Mouse (Mus musculus) stomach, embryonic 16.5 days (tissue): Measurements from ENCODE around the gene Insc. TPM values are rescaled to one million over a fixed set of nuclear protein-coding genes. Genes with fewer than 3 reads are reported as not detected.

ENCODE experiments used
- ATAC-seq: fragments of 200-750 bp; cut with Nextera tagmentation; 2 replicates; pipeline ENCODE4 v1.8.0; 2017; ENCODE audit warnings: moderate number of reproducible peaks, moderate TSS enrichment; ENCODE audit not compliant: insufficient read depth, low FRiP score
- H3K27ac ChIP-seq: fragments of 300-500 bp; sonication (generic); 2 replicates; pipeline ENCODE4 v1.5.1; 2014; ENCODE audit warnings: low read length
- H3K27me3 ChIP-seq: fragments of 300-500 bp; sonication (generic); 2 replicates; pipeline ENCODE4 v1.6.1; 2014; ENCODE audit warnings: low read length, control low read depth, mixed read lengths; ENCODE audit not compliant: control insufficient read depth, insufficient read depth
- H3K36me3 ChIP-seq: fragments of 300-500 bp; sonication (generic); 2 replicates; pipeline ENCODE4 v1.6.1; 2014; ENCODE audit warnings: low read length; ENCODE audit not compliant: control insufficient read depth, insufficient read depth
- H3K4me1 ChIP-seq: fragments of 300-500 bp; sonication (generic); 2 replicates; pipeline ENCODE4 v1.6.1; 2014; ENCODE audit warnings: low read length, control low read depth, mixed read lengths; ENCODE audit not compliant: control insufficient read depth, insufficient read depth
- H3K4me2 ChIP-seq: fragments of 300-500 bp; sonication (generic); 2 replicates; pipeline ENCODE4 v1.6.1; 2014; ENCODE audit warnings: low read depth, low read length, mixed read lengths
- H3K4me3 ChIP-seq: fragments of 300-500 bp; sonication (generic); replicated peaks from 2 replicates; pipeline ENCODE4 v1.5.1; 2014; ENCODE audit warnings: mild to moderate bottlenecking, low read length
- H3K9ac ChIP-seq: fragments of 300-500 bp; sonication (generic); 2 replicates; pipeline ENCODE4 v1.6.1; 2014; ENCODE audit warnings: low read length
- H3K9me3 ChIP-seq: fragments of 300-500 bp; sonication (generic); replicated peaks from 2 replicates; pipeline ENCODE4 v1.6.1; 2016; ENCODE audit warnings: low read length, control low read depth; ENCODE audit not compliant: control insufficient read depth
- WGBS: fragments of 180-500 bp; shearing (Covaris S2); extraction: QIAGEN DNeasy Blood & Tissue Kit; methylation state at CpG from one replicate; pipeline ENCODE4 v1.1.7; 2014; 5-methylcytosine and 5-hydroxymethylcytosine counted together
- polyA plus RNA-seq: library from polyadenylated mRNA; unstranded; fragments of >200 nt; fragmentation: Nextera tagmentation; extraction: Ambion mirVana; gene quantifications from 2 replicates; pipeline ENCODE4 v1.2.1, GENCODE M21; 2015

The Insc gene
- polyA plus RNA-seq, 1 experiment from 2014 or later: 29.6 TPM

DNA sequence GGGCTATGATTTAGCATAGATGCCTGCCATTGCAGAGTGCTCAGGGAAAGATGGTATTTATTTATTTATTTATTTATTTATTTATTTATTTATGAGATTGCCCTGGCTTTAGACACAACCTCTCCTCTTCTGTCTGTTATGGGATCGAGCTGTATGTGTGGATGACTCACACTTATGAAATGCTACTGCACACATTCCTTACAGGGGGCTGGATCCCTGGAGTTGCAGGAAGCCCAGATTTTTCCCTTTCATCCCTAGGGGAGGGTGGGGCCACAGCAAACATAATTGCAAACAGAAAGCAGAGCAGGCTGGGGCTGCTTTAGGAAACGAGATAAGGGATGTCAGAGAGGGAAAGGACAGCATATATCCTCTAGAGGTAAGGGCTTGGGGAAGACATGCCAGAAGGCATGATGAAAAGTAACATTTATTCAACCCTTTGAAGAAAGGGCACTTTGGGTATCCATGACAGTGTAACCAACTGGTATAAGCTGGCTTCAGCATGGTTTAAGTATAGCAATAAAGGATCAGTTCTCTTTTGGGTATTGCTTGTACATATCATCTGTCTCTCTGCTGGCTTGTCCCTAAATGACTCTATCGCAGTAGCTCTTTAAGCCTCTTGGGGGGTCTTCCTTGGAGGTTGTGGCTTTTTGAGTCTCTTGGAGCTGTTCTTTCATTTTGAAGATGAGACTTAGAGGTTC lies 130.0 kb downstream of the Insc start:
- Histone ChIP-seq H3K4me3 (no peak overlapping the region), H3K9ac (no peak overlapping the region), H3K27me3 (no peaks in the 10 kb centered on the region), H3K36me3 (no peaks in the 10 kb centered on the region), H3K27ac (no peak overlapping the region), H3K4me2 (no peak overlapping the region), H3K9me3 (no peaks in the 10 kb centered on the region), H3K4me1 (peaks cover 3% of the 10 kb centered on the region; the same call in 1 of the 2 replicates)
- ATAC-seq: peak; percentile 77; the same call in 1 of the 2 replicates
- WGBS: 26% methylated on average over 3 of the region's 3 CpGs

DNA sequence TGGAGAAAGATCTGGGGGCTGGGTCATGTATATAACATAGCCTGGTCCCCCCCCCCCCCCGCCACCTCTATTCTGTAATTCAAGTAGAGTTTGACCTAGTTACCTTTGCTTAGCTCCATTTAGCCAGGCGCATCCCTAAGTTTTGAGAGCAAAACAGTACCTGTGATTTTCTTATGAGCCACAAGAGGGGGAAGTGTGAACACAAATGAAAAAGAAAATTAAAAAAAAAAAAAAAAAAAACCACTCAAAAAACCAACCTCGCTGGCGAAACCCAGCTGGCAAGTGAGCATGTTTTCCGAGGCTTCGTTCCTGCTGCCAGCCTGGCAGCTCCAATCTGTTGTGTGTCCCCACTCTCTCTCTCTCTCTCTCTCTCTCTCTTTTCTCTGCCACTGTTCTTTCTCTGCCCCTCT lies 130.5 kb downstream of the Insc start:
- Histone ChIP-seq H3K9ac (peak overlapping the region; percentile 58; the same call in 1 of the 2 replicates), H3K36me3 (no peaks in the 10 kb centered on the region), H3K4me1 (peaks cover 3% of the 10 kb centered on the region; the same call in 1 of the 2 replicates), H3K4me3 (0 out of 2 replicates have a peak overlapping the region, but pooled peaks have one; percentile 16), H3K27me3 (no peaks in the 10 kb centered on the region), H3K4me2 (peak overlapping the region; percentile 41; the same call in 1 of the 2 replicates), H3K27ac (no peak overlapping the region), H3K9me3 (no peaks in the 10 kb centered on the region)
- 16% methylated on average over 6 of the region's 6 CpGs for WGBS
- no peak for ATAC-seq

- ATAC-seq: no peak
- Histone ChIP-seq H3K4me3 (no peak overlapping the region), H3K36me3 (no peaks in the 10 kb centered on the region), H3K27ac (no peak overlapping the region), H3K27me3 (no peaks in the 10 kb centered on the region), H3K9ac (no peak overlapping the region), H3K4me2 (no peak overlapping the region), H3K4me1 (peaks cover 3% of the 10 kb centered on the region; the same call in 1 of the 2 replicates), H3K9me3 (no peaks in the 10 kb centered on the region)
- WGBS: 76% methylated on average over 2 of the region's 2 CpGs
Measured at GRCm38 (mm10) chr7:114874579-114874978, 131.1 kb downstream of the Insc start.

- Histone ChIP-seq H3K9ac (no peak overlapping the region), H3K4me3 (no peak overlapping the region), H3K27me3 (no peaks in the 10 kb centered on the region), H3K36me3 (no peaks in the 10 kb centered on the region), H3K27ac (no peak overlapping the region), H3K9me3 (no peaks in the 10 kb centered on the region), H3K4me2 (no peak overlapping the region), H3K4me1 (no peaks in the 10 kb centered on the region)
- 91% methylated on average over 2 of the region's 2 CpGs for WGBS
- ATAC-seq: no peak
Measured at GRCm38 (mm10) chr7:114883602-114884001, 140.1 kb downstream of the Insc start.

DNA sequence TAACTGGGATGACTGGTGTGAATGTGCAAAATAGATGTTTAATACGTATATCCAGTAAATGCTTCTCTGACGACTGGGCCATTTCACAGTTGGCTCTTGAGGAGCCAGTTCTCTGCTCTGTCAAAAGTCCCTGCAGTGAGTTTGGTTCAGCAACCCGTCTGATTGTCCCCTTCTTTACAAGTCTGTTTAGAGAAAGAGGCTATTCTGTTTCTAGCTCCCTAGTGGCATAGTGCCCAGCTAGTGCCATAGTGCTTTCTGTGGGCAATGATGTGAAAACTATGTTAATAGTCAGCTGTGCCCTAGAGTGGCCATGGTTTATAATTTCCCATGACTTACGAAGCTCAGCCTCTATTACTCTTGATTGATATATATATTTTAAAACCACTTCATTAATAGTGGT lies 143.4 kb downstream of the Insc start:
- Histone ChIP-seq H3K27ac (no peak overlapping the region), H3K4me2 (no peak overlapping the region), H3K9ac (no peak overlapping the region), H3K36me3 (no peaks in the 10 kb centered on the region), H3K27me3 (no peaks in the 10 kb centered on the region), H3K4me3 (no peak overlapping the region), H3K9me3 (no peaks in the 10 kb centered on the region), H3K4me1 (no peaks in the 10 kb centered on the region)
- WGBS: 62% methylated on average over 4 of the region's 4 CpGs
- ATAC-seq: no peak

DNA sequence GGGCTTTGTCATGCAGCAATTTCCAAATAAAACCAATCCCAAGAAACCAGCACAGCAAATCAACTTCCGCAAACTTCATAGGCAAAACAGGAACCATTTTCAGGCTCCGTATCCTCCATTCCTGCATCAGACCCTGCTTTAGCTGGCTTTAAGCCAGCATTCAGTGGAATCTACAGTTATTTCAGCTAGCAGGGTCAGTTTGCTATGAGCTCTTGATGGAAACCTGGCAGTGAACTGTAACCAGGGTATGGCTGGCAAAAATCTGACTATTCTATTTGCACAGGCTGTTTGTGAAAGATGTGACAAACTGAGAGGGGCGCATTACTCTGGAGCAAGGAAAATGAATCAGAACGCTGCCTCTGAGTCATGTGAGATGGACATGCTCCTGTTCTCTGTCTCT lies 146.7 kb downstream of the Insc start:
- Histone ChIP-seq H3K9ac (no peak overlapping the region), H3K9me3 (no peaks in the 10 kb centered on the region), H3K4me1 (no peaks in the 10 kb centered on the region), H3K4me3 (no peak overlapping the region), H3K36me3 (no peaks in the 10 kb centered on the region), H3K27ac (no peak overlapping the region), H3K27me3 (no peaks in the 10 kb centered on the region), H3K4me2 (no peak overlapping the region)
- 78% methylated on average over 4 of the region's 4 CpGs for WGBS
- ATAC-seq: no peak

DNA sequence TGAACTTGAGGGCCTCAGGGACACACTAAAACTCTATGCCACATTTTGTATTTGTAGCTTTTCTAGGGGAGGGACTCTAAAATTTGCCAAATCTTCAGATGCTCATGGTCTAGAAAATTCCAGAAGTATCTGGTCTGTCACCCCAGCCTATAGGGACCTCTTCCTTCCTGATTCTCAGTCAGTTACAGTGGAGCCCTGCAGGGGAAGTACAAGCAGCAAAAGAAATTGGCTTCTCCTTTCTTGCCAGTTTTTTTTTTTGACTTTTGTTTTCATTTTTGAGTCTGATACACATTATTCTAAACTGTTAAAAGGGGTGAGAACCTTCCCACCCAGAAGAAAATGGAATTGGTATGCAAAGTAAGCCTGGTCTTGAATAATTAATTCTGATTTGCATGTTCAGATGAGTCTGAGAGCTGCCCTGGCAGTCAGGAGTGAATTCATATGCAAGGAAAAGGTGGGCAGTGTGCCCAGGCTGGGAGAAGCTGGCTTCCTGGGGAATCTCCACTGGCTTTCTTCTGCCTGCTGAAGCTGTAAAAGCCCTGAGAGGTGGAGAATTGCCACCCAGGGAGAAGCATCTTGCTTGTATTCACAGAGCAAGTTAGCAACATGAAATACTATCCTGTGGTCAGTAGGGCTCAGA lies 149.2 kb downstream of the Insc start:
- ATAC-seq: no peak
- no peak overlapping the region for H3K9ac ChIP-seq
- no peak overlapping the region for H3K27ac ChIP-seq
- H3K36me3 ChIP-seq: no peaks in the 10 kb centered on the region
- H3K9me3 ChIP-seq: no peaks in the 10 kb centered on the region
- H3K4me2 ChIP-seq: no peak overlapping the region
- H3K27me3 ChIP-seq: no peaks in the 10 kb centered on the region
- no peaks in the 10 kb centered on the region for H3K4me1 ChIP-seq
- H3K4me3 ChIP-seq: no peak overlapping the region

- 71% methylated on average over 1 of the region's 1 CpGs for WGBS
- Histone ChIP-seq H3K4me2 (no peak overlapping the region), H3K9me3 (no peaks in the 10 kb centered on the region), H3K4me3 (no peak overlapping the region), H3K36me3 (no peaks in the 10 kb centered on the region), H3K27me3 (no peaks in the 10 kb centered on the region), H3K9ac (no peak overlapping the region), H3K4me1 (no peaks in the 10 kb centered on the region), H3K27ac (no peak overlapping the region)
- ATAC-seq: no peak
Measured at GRCm38 (mm10) chr7:114893889-114894288, 150.4 kb downstream of the Insc start.

DNA sequence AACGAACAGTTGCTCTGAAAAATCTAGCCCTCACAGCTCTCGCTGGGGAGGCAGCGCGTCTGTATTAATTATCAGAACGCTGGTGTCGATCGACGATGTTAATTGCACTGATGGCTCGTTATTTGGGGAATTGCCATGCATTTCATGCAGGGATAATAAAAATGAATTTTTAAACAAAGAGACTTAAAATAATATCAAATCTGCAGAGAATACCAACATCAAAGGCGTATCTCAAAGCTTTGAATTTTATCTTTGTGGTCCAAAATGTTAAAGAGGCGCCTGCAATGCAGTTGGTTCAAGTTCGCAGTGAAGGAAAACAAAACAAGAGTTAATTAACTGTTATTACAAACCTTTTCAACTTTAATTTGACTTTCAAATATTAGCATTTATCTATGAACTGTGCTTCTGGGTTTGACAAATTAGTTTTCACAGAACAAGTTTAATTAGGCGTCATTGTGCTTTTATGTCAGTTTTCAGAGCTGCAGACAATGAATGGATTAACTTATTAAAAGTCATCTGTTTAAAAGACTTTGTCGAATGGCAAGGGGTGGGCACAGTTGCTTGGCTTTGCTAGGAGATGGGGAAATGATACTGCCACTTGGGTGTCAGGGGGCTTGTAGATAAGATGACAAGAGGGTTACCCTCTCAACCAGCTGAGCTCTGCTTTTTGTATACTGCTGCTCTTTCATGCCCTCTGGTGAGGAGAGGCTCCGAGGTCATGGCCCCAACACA lies 153.6 kb downstream of the Insc start:
- no peak overlapping the region for H3K4me3 ChIP-seq
- no peaks in the 10 kb centered on the region for H3K4me1 ChIP-seq
- no peak overlapping the region for H3K4me2 ChIP-seq
- no peak for ATAC-seq
- H3K36me3 ChIP-seq: no peaks in the 10 kb centered on the region
- no peaks in the 10 kb centered on the region for H3K9me3 ChIP-seq
- H3K27me3 ChIP-seq: no peaks in the 10 kb centered on the region
- H3K9ac ChIP-seq: no peak overlapping the region
- no peak overlapping the region for H3K27ac ChIP-seq
- 83% methylated on average over 15 of the region's 15 CpGs for WGBS
